Mouse (Mus musculus) hindbrain, embryonic 13.5 days (tissue): ENCODE data around the gene Yars. TPM values are rescaled to one million over a fixed set of nuclear protein-coding genes. Genes with fewer than 3 reads are reported as not detected.
A peak's percentile ranks its signal among the peaks of the same experiment; 100 is the strongest.

ENCODE experiments used
- ATAC-seq: fragments of 200-750 bp; cut with Nextera tagmentation; 2 replicates; pipeline ENCODE4 v1.8.0; 2017; ENCODE audit warnings: moderate TSS enrichment; ENCODE audit not compliant: low FRiP score
- H3K27ac ChIP-seq: fragments of 300-500 bp; sonication (generic); 2 replicates; pipeline ENCODE4 v1.5.1; 2015; ENCODE audit warnings: inconsistent platforms, mild to moderate bottlenecking, moderate library complexity
- H3K27me3 ChIP-seq: fragments of 300-500 bp; sonication (generic); 2 replicates; pipeline ENCODE4 v1.6.1; 2015; ENCODE audit warnings: mild to moderate bottlenecking, inconsistent platforms
- H3K36me3 ChIP-seq: fragments of 300-500 bp; sonication (generic); 2 replicates; pipeline ENCODE4 v1.6.1; 2015; ENCODE audit warnings: mild to moderate bottlenecking, inconsistent platforms
- H3K4me1 ChIP-seq: fragments of 300-500 bp; sonication (generic); replicated peaks from 2 replicates; pipeline ENCODE4 v1.6.1; 2015; ENCODE audit warnings: inconsistent platforms
- H3K4me2 ChIP-seq: fragments of 300-500 bp; sonication (generic); 2 replicates; pipeline ENCODE4 v1.6.1; 2015; ENCODE audit warnings: inconsistent platforms, mild to moderate bottlenecking, moderate library complexity
- H3K4me3 ChIP-seq: fragments of 300-500 bp; sonication (generic); 2 replicates; pipeline ENCODE4 v1.5.1; 2015; ENCODE audit warnings: mild to moderate bottlenecking, inconsistent platforms
- H3K9ac ChIP-seq: fragments of 300-500 bp; sonication (generic); 2 replicates; pipeline ENCODE4 v1.6.1; 2015; ENCODE audit warnings: mild to moderate bottlenecking, inconsistent platforms
- H3K9me3 ChIP-seq: fragments of 300-500 bp; sonication (generic); 2 replicates; pipeline ENCODE4 v1.6.1; 2016; ENCODE audit warnings: inconsistent platforms
- WGBS: fragments of 180-500 bp; shearing (Covaris S2); methylation state at CpG from one replicate; pipeline ENCODE4 v1.1.7; 2015; 5-methylcytosine and 5-hydroxymethylcytosine counted together
- polyA plus RNA-seq: library from polyadenylated mRNA; unstranded; fragments of >200 nt; fragmentation: Nextera tagmentation; extraction: Ambion mirVana; gene quantifications from 2 replicates; pipeline ENCODE4 v1.2.1, GENCODE M21; 2015

The Yars gene
- polyA plus RNA-seq, 1 experiment from 2014 or later: 104 TPM

DNA sequence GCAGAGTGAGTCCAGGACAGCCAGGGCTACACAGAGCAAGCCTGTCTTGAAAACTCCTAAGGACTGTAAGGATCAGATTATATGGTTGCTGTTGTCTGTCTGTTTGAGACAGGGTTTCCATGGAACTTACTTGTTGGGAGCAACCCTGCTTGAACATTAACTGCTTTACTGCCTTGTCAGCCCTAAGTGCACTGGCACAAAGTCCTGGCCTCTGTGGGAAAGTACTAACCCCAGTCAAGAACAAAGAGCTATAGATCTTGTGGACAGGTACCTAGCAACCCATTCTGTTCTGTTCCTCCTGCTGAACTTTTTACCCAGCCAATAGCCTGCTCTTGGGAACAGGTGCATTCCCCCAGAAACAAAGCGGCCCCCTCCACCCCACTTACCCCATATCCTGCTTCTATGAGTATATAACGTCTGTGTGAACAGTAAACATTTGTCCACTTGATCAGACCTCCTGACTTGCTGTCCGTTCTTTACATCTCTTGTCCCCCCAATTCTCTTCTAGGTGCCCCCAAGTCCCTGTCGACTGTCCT, 38.2 kb upstream of the Yars start:
- Histone ChIP-seq H3K9ac (no peak overlapping the region), H3K4me3 (no peak overlapping the region), H3K36me3 (peaks cover 56% of the 10 kb centered on the region), H3K9me3 (no peaks in the 10 kb centered on the region), H3K27me3 (no peaks in the 10 kb centered on the region), H3K27ac (no peak overlapping the region), H3K4me2 (no peak overlapping the region), H3K4me1 (peaks cover 9% of the 10 kb centered on the region; the same call in 1 of the 2 replicates)
- 73% methylated on average over 4 of the region's 4 CpGs for WGBS
- no peak for ATAC-seq

DNA sequence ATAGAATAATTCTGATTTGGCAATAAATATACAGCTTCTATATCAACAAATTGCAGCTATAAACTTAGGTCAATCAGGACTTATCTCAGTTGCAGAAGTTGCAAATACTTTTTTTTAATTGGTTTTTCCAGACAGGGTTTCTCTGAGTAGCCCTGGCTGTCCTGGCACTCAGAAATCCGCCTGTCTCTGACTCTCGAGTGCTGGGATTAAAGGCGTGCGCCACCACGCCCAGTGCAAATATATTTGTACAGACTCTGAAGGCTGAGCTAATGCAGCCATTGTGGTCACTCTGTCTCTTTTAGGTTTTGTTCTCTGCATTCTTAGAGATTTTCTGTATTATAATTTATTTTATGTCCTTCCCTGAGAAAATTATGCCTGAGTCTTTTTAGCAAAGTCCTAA, 32.0 kb upstream of the Yars start:
- Histone ChIP-seq H3K9ac (no peak overlapping the region), H3K36me3 (peaks cover 45% of the 10 kb centered on the region), H3K4me1 (no peaks in the 10 kb centered on the region), H3K4me3 (no peak overlapping the region), H3K27me3 (no peaks in the 10 kb centered on the region), H3K4me2 (no peak overlapping the region), H3K9me3 (no peaks in the 10 kb centered on the region), H3K27ac (no peak overlapping the region)
- WGBS: 90% methylated on average over 5 of the region's 5 CpGs
- no peak for ATAC-seq

DNA sequence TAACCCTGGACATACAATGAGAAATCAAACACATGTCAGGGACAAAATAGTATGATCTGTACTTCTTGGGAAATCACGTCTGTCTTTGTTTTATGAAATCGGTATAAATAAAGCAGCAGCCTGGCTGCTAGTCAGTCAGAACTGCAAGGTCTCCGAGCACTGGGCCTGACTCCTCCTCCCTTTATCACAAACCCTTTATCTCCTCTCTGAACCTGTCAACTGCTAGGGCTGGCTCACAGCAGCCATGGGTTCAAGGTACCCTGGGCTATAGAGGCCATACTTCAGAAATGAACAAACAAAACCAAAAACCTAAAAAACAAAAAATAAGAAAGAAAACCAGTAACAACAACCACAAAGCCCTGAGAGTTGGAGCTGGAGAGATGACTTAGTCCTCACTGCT, 31.0 kb upstream of the Yars start:
- Histone ChIP-seq H3K9me3 (no peaks in the 10 kb centered on the region), H3K4me3 (no peak overlapping the region), H3K9ac (no peak overlapping the region), H3K27ac (no peak overlapping the region), H3K4me1 (no peaks in the 10 kb centered on the region), H3K4me2 (no peak overlapping the region), H3K36me3 (peaks cover 41% of the 10 kb centered on the region), H3K27me3 (no peaks in the 10 kb centered on the region)
- ATAC-seq: no peak
- 71% methylated on average over 3 of the region's 3 CpGs for WGBS

DNA sequence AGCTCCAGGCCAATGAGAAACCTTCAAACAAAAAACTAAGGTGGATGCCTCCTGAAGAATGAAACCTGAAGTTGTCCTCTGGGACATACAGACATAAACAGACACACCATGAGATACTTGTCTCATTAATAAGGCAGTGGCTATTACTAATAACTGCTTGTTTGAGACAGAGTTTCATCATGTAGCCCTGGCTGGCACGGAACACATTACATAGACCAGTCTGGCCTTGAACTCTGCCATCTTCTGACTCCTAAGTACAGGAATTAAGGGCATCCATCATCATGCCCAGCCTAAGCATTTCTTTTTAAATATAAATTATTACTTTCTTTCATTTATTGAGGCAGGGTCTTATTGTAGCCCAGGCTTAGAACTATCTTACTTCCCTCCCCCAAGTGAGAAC, 28.5 kb upstream of the Yars start:
- H3K27ac ChIP-seq: no peak overlapping the region
- H3K4me1 ChIP-seq: no peaks in the 10 kb centered on the region
- H3K9ac ChIP-seq: no peak overlapping the region
- no peaks in the 10 kb centered on the region for H3K9me3 ChIP-seq
- no peak overlapping the region for H3K4me2 ChIP-seq
- WGBS: 100% methylated on average over 1 of the region's 1 CpGs
- no peak overlapping the region for H3K4me3 ChIP-seq
- peaks cover 37% of the 10 kb centered on the region for H3K36me3 ChIP-seq
- H3K27me3 ChIP-seq: no peaks in the 10 kb centered on the region
- no peak for ATAC-seq

DNA sequence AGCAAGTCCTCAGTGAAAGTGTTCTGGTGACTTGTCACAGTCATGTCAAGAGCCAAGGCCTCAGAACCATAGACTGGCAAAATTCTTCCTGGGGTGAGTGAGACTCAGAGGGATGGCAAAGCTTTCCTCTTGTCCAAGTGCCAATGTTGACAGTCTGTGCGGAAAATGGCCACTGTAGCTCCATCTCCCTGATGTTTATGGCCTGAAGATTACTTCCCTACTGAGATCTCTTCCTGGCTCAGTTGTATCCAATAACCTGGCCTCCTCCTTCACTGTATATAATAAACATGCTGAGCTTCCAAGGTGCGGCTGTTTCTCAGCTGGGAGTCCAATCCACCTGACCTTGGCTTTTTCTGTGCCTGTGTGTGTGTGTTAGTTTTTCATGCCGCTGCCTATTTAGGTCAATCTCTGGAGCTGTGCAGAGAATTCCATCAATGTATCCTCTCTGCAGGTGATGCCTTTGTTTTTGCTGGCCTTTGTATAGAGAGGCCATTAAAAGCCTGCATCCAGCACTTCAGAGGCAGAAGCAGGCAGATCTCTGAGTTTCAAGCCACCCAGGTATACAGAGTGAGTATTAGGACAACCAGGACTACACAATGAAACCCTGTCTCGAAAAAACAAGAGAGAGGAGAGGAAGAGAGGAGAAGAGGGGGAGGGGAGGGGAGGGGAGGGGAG, 27.8 kb upstream of the Yars start:
- 90% methylated on average over 4 of the region's 4 CpGs for WGBS
- H3K9ac ChIP-seq: no peak overlapping the region
- H3K9me3 ChIP-seq: no peaks in the 10 kb centered on the region
- ATAC-seq: no peak
- no peaks in the 10 kb centered on the region for H3K4me1 ChIP-seq
- H3K36me3 ChIP-seq: peaks cover 35% of the 10 kb centered on the region
- no peak overlapping the region for H3K4me2 ChIP-seq
- H3K27ac ChIP-seq: no peak overlapping the region
- H3K27me3 ChIP-seq: no peaks in the 10 kb centered on the region
- no peak overlapping the region for H3K4me3 ChIP-seq

DNA sequence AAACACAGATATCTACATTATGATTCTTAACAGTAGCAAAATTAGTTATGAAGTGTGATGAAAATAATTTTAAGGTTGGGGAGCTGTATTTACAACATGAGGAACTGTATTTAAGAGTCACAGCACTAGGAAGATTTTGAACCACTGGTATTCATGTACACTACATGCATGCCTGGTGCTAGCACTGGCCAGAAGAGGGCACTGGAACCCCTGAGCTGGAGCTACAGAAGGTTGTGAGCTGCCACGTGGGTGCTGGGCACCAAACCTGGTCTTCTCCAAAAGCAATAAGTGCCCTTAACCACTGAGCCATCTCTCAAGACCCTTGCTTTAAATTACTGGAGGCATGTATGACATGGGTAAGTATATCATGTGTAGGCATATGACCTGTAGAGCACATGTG, 17.0 kb upstream of the Yars start:
- Histone ChIP-seq H3K4me1 (no peaks in the 10 kb centered on the region), H3K4me2 (no peak overlapping the region), H3K27ac (no peak overlapping the region), H3K9me3 (no peaks in the 10 kb centered on the region), H3K4me3 (no peak overlapping the region), H3K9ac (no peak overlapping the region), H3K27me3 (no peaks in the 10 kb centered on the region), H3K36me3 (peaks cover 50% of the 10 kb centered on the region)
- 80% methylated on average over 1 of the region's 1 CpGs for WGBS
- no peak for ATAC-seq

DNA sequence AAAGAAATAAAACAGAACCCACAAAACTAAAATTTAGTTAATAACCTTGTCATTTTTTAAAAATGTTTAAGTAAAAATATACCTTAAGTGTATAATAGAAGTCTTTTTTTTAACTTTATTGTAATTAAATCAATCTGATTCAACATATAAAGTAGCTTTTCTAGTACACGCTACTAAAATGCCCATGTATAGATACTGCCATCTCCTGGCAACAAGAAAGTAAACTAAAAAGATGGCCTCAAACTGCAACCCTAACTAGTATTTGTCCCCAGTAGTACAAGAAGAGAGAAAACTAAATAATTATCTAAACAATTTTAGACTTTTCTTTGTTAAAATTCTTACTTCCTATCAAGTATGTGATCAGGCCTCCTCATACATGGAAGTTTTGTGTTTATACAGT, 10.0 kb upstream of the Yars start:
- H3K36me3 ChIP-seq: peaks cover 34% of the 10 kb centered on the region
- H3K4me2 ChIP-seq: no peak overlapping the region
- no peak for ATAC-seq
- no peaks in the 10 kb centered on the region for H3K4me1 ChIP-seq
- H3K4me3 ChIP-seq: no peak overlapping the region
- H3K9me3 ChIP-seq: no peaks in the 10 kb centered on the region
- WGBS: 57% methylated on average over 1 of the region's 1 CpGs
- no peak overlapping the region for H3K27ac ChIP-seq
- H3K27me3 ChIP-seq: no peaks in the 10 kb centered on the region
- no peak overlapping the region for H3K9ac ChIP-seq

DNA sequence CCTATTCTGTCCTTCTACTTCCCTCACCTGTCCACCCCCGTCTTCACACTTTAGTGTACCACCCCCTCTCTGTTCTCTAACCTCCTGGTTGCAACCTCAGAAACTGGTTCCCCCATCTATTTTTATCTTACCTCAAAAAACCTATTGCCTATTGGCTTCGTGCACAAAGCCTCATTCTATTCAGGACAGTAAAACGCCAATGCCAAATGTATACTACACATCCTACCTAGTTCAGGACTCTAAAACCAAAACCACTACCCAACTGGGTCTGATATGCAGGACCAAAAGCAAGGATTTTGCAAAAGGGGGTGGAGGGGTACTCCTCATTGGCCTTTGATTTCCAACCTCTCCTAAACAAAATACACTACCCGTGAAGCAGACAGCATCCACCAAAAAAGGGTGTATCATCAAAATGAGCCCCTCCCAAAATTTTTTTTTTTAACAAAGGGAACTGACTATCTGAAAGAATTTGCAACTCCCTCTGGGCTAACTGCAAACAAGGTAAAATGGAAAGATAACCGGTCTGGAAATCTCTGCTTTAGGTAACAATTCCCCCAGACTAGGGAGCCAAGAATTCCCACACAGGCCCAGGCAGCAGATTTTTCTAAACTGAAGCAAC, 1.4 kb upstream of the Yars start:
- no peaks in the 10 kb centered on the region for H3K9me3 ChIP-seq
- no peaks in the 10 kb centered on the region for H3K27me3 ChIP-seq
- H3K4me2 ChIP-seq: peak overlapping the region; percentile 74
- peaks cover 38% of the 10 kb centered on the region for H3K4me1 ChIP-seq
- ATAC-seq: no peak
- H3K36me3 ChIP-seq: peaks cover 7% of the 10 kb centered on the region
- peak overlapping the region; percentile 90 for H3K4me3 ChIP-seq
- H3K9ac ChIP-seq: peak overlapping the region; percentile 83
- H3K27ac ChIP-seq: no peak overlapping the region; the same call in 1 of the 2 replicates
- 44% methylated on average over 5 of the region's 5 CpGs for WGBS

DNA sequence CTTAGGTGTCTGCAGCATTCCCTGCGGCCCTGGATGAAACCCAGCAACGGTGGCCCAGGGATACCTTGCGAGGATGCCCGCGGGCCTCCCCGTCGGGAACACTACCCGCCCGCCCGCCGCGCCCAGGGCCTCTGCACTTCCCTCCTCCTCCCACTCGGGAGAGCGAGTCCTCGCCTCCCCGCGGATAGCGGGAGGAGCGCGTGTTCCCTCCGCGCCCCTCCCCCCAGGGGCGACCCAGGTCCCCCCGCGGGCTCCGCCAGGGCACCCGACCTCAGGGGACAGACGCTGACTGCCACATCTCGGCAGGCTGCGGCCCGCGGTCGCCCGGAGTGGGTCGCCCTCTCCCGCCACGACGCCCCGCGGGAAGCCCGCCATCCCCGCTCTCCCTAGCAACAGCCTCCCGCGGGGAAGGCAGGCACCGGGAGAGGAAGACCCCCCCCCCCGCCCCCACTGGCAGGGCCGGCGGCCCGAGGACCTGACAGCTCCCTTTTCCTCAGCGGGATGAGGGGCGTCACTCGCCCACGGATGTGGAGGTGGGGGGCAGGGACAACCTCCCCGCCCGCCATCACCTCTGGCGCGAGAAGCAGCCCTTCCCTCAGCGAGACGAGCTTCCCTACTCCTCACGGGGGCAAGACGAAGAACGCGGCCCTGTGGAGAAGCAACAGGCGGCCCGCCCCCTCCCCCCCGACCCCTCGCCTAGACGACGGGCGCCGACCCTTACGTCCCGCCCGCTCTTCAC, 588 bp upstream of the Yars start:
- 0% methylated on average over 42 of the region's 74 CpGs for WGBS

DNA sequence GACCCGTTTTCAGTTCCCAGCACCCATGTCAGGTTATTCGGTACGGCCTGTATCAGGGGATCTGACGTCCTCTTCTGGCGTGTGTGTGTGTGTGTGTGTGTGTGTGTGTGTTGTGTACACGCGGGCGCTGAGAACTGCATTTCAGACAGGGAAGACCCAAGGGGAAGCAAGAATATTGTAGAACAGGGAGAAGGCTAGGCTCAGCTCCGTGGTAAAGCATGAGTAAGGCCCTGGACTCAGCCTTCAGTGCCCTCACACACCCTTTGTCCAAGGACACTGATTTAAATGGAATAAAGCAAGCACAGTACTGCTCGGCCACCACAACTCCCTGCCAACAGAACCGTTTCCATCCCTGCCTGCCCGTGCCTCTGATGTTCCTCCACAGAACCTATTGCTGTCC, 978 bp downstream of the Yars start:
- 8% methylated on average over 12 of the region's 12 CpGs for WGBS
- Histone ChIP-seq H3K4me2 (peak overlapping the region; percentile 90), H3K9me3 (no peaks in the 10 kb centered on the region), H3K27ac (peak overlapping the region; percentile 92), H3K4me3 (peak overlapping the region; percentile 90), H3K27me3 (no peaks in the 10 kb centered on the region), H3K4me1 (peaks cover 41% of the 10 kb centered on the region), H3K36me3 (peaks cover 22% of the 10 kb centered on the region), H3K9ac (peak overlapping the region; percentile 87)
- no peak for ATAC-seq

More for the DNA sequence above, 588 bp upstream of the Yars start:
- Histone ChIP-seq H3K27me3 (no peaks in the 10 kb centered on the region), H3K4me1 (peaks cover 38% of the 10 kb centered on the region), H3K27ac (peak overlapping the region; percentile 92), H3K4me3 (peak overlapping the region; percentile 90), H3K4me2 (peak overlapping the region; percentile 74), H3K9me3 (no peaks in the 10 kb centered on the region), H3K36me3 (peaks cover 13% of the 10 kb centered on the region), H3K9ac (peak overlapping the region; percentile 83)
- peak; percentile 60 for ATAC-seq

DNA sequence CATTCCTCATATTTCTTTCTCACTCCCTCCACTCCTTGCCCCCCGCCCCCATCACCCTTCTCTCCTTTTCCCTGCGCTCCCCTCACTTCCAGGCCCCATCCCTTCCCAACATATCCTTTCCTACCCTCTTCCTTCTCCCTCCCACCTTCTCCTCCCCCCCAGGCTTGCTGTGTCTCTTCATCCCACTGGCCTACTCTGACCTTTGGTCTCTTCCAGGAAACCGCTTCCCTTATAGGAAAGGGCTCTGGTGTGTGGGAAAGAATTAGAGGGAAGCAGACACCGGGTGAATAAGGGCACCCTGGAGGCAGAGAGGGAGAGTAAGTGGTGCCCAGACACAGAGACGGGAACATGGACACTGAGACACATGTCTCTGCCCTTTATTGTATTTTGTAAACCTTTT, 2.1 kb downstream of the Yars start:
- Histone ChIP-seq H3K4me1 (peaks cover 41% of the 10 kb centered on the region), H3K9ac (peak overlapping the region; percentile 87), H3K4me3 (peak overlapping the region; percentile 90; the same call in 1 of the 2 replicates), H3K4me2 (no peak overlapping the region), H3K27me3 (no peaks in the 10 kb centered on the region), H3K27ac (no peak overlapping the region), H3K36me3 (peaks cover 31% of the 10 kb centered on the region), H3K9me3 (no peaks in the 10 kb centered on the region)
- WGBS: 74% methylated on average over 5 of the region's 5 CpGs
- ATAC-seq: no peak

DNA sequence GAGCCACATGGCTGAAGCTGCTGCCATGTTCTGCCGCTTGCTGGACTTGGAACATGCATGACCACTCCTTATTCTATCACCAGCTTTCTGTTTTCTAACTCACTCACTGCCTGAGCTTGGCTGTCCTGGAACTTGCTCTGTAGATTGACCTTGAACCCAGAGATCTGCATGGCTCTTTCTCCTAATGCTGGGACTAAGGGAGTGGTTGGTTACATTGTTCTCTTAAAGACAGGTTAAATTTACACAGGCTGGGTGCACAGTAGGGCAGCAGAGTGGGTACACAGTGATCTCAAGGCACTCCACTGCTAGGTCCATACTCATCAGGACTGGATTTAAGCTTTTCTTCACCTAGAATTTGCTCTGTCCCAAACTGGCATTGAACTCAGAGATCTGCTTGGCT, 4.7 kb downstream of the Yars start:
- Histone ChIP-seq H3K27me3 (no peaks in the 10 kb centered on the region), H3K4me1 (peaks cover 25% of the 10 kb centered on the region), H3K36me3 (peaks cover 51% of the 10 kb centered on the region), H3K9me3 (no peaks in the 10 kb centered on the region), H3K27ac (no peak overlapping the region), H3K4me3 (no peak overlapping the region), H3K9ac (no peak overlapping the region), H3K4me2 (no peak overlapping the region)
- WGBS: 100% methylated on average over 1 of the region's 1 CpGs
- no peak for ATAC-seq
